Comparison of ENCODE assay signal across 26 mouse cellular contexts in genomic region chr3:28616386-28616785, GRCm38 (mm10).
DNase-seq lines count a peak whose midpoint lies in the region; ATAC-seq and TF ChIP-seq lines count a peak whose summit lies in the region.
"Had no signal": no experiment of that assay in that cellular context is flagged by ENCODE, and none has a peak within 500 bp of the region (broad histone marks: within the 10 kb centered on the region; RNA-seq: fewer than 3 reads in every experiment).

No protein-coding gene starts in this region.

- no peak overlapping the region for H3K4me2 ChIP-seq in forebrain, embryonic 14.5 days (ENCODE audit: low read length)
- H3K4me2 ChIP-seq in forebrain, embryonic 13.5 days = no peak overlapping the region
- no peak overlapping the region for H3K4me2 ChIP-seq in lung, postnatal 0 days (replicated peaks; ENCODE audit: low read depth, low read length)
- H3K4me2 ChIP-seq: embryonic facial prominence, embryonic 15.5 days; heart, embryonic 13.5 days; hindbrain, embryonic 12.5 days; limb, embryonic 12.5 days; liver, embryonic 12.5 days had no signal

- no peak for TF ChIP-seq EP300 in lung, postnatal 0 days (IDR thresholded peaks at IDR 0.05)

- H3K36me3 ChIP-seq in forebrain, embryonic 14.5 days (ENCODE audit: control insufficient read depth, insufficient read depth, low read length) = peaks cover 22% of the 10 kb centered on the region
- H3K36me3 ChIP-seq in forebrain, embryonic 13.5 days (ENCODE audit: poor library complexity, severe bottlenecking) = peaks cover 46% of the 10 kb centered on the region
- H3K36me3 ChIP-seq in lung, postnatal 0 days (ENCODE audit: insufficient read depth, low read length) = no peaks in the 10 kb centered on the region
- H3K36me3 ChIP-seq: embryonic facial prominence, embryonic 15.5 days; heart, embryonic 13.5 days; limb, embryonic 12.5 days; liver, embryonic 12.5 days had no signal

- no peak overlapping the region for H3K9ac ChIP-seq in forebrain, embryonic 14.5 days (ENCODE audit: low read length)
- no peak overlapping the region for H3K9ac ChIP-seq in forebrain, embryonic 13.5 days
- H3K9ac ChIP-seq in lung, postnatal 0 days (replicated peaks; ENCODE audit: low read depth) = no peak overlapping the region
- H3K9ac ChIP-seq: embryonic facial prominence, embryonic 15.5 days; forebrain, postnatal 0 days; heart, embryonic 13.5 days; hindbrain, embryonic 12.5 days; limb, embryonic 12.5 days; liver, embryonic 12.5 days had no signal

- no peaks in the 10 kb centered on the region for H3K4me1 ChIP-seq in forebrain, embryonic 14.5 days (ENCODE audit: control insufficient read depth, insufficient read depth, low read length)
- H3K4me1 ChIP-seq in forebrain, embryonic 13.5 days = peaks cover 10% of the 10 kb centered on the region; the same call in 1 of the 2 replicates
- no peaks in the 10 kb centered on the region for H3K4me1 ChIP-seq in lung, postnatal 0 days (ENCODE audit: insufficient read depth, low read depth, low read length)
- no peaks in the 10 kb centered on the region for H3K4me1 ChIP-seq in lung, adult 2 months (ENCODE audit: control insufficient read depth, insufficient read depth, low read length)
- H3K4me1 ChIP-seq: embryonic facial prominence, embryonic 15.5 days; hindbrain, embryonic 12.5 days; limb, embryonic 12.5 days; liver, embryonic 12.5 days had no signal

- 23% methylated on average over 1 of the region's 1 CpGs for WGBS in forebrain, embryonic 14.5 days
- 45% methylated on average over 1 of the region's 1 CpGs for WGBS in forebrain, embryonic 13.5 days
- 40% methylated on average over 1 of the region's 1 CpGs for WGBS in lung, postnatal 0 days
- WGBS in lung, adult 2 months = 45% methylated on average over 1 of the region's 1 CpGs

- ATAC-seq in forebrain, embryonic 14.5 days = no peak
- no peak for ATAC-seq in forebrain, embryonic 13.5 days
- no peak for ATAC-seq in lung, postnatal 0 days
- ATAC-seq: activated CD4-positive, CD25-positive, alpha-beta regulatory T cell, adult 4 months; forebrain, postnatal 0 days; liver, embryonic 12.5 days had no signal

- intact Hi-C loops in left cerebral cortex, postnatal 4 days (cut with DNase I) = no loop called here

- no peaks in the 10 kb centered on the region for H3K27me3 ChIP-seq in forebrain, embryonic 14.5 days (replicated peaks; ENCODE audit: control insufficient read depth, insufficient read depth, low read length)
- H3K27me3 ChIP-seq in forebrain, embryonic 13.5 days = no peaks in the 10 kb centered on the region
- H3K27me3 ChIP-seq in lung, postnatal 0 days (replicated peaks; ENCODE audit: insufficient read depth, low read length) = no peaks in the 10 kb centered on the region
- H3K27me3 ChIP-seq: embryonic facial prominence, embryonic 15.5 days; heart, embryonic 13.5 days; hindbrain, embryonic 12.5 days; limb, embryonic 12.5 days; liver, embryonic 12.5 days had no signal

- H3K9me3 ChIP-seq in forebrain, embryonic 14.5 days (replicated peaks; ENCODE audit: control insufficient read depth, low read length) = no peaks in the 10 kb centered on the region
- H3K9me3 ChIP-seq in forebrain, embryonic 13.5 days (replicated peaks) = no peaks in the 10 kb centered on the region
- no peaks in the 10 kb centered on the region for H3K9me3 ChIP-seq in lung, postnatal 0 days (ENCODE audit: low read length)
- H3K9me3 ChIP-seq: embryonic facial prominence, embryonic 15.5 days; heart, embryonic 13.5 days; hindbrain, embryonic 12.5 days; limb, embryonic 12.5 days; liver, embryonic 12.5 days had no signal

- no peak for TF ChIP-seq CTCF in lung, postnatal 0 days (IDR thresholded peaks at IDR 0.05)
- no peak for TF ChIP-seq CTCF in lung, adult 2 months (IDR thresholded peaks at IDR 0.05; ENCODE audit: insufficient read depth, low read length)
- TF ChIP-seq CTCF in brain, embryonic 14.5 days (IDR thresholded peaks at IDR 0.05; ENCODE audit: borderline replicate concordance, extremely low read depth, insufficient read depth, insufficient read length) = no peak

- TF ChIP-seq POLR2A in lung, adult 2 months (IDR thresholded peaks at IDR 0.05; ENCODE audit: borderline replicate concordance, extremely low read depth, low read depth, low read length) = no peak
- no peak for TF ChIP-seq POLR2A in brain, embryonic 14.5 days (IDR thresholded peaks at IDR 0.05; ENCODE audit: borderline replicate concordance, extremely low read depth, insufficient read depth, insufficient read length, poor library complexity, severe bottlenecking)

- DNase-seq in forebrain, embryonic 14.5 days (ENCODE audit: low spot score) = peak; percentile 35
- peak; percentile 60 for DNase-seq in lung, postnatal 0 days (ENCODE audit: low spot score)
- DNase-seq in lung, adult 2 months = no peak
- peak; percentile 26 for DNase-seq in Muller cell, postnatal 12 days (ENCODE audit: inconsistent ontology term)
- peak; percentile 53 for DNase-seq in brain, embryonic 14.5 days (ENCODE audit: low read depth)
- no peak for DNase-seq in left cerebral cortex, postnatal 4 days
- DNase-seq: adrenal gland, postnatal 10 days; cerebellum, adult 9-11 months; embryo, embryonic 11 days; forebrain, postnatal 0 days; gastrocnemius, postnatal 14 days; heart, adult 11 months; heart, postnatal 14 days; kidney, adult 8-10 months; kidney, postnatal 14 days; lung, adult 18-20 months; lung, postnatal 4 days; right cerebral cortex, postnatal 25 days had no signal

- H3K27ac ChIP-seq in forebrain, embryonic 14.5 days (ENCODE audit: low read depth, low read length) = no peak overlapping the region
- no peak overlapping the region for H3K27ac ChIP-seq in forebrain, embryonic 13.5 days
- H3K27ac ChIP-seq in lung, postnatal 0 days (ENCODE audit: low read length) = no peak overlapping the region
- H3K27ac ChIP-seq: embryonic facial prominence, embryonic 15.5 days; heart, embryonic 13.5 days; hindbrain, embryonic 12.5 days; layer of hippocampus, adult 2 months; limb, embryonic 12.5 days; liver, embryonic 12.5 days had no signal

- H3K4me3 ChIP-seq in forebrain, embryonic 14.5 days (ENCODE audit: low read depth, low read length) = no peak overlapping the region
- no peak overlapping the region for H3K4me3 ChIP-seq in forebrain, embryonic 13.5 days
- no peak overlapping the region for H3K4me3 ChIP-seq in lung, postnatal 0 days (ENCODE audit: low read depth, low read length)
- H3K4me3 ChIP-seq in lung, adult 2 months (replicated peaks; ENCODE audit: extremely low read depth, low read depth, low read length) = no peak overlapping the region
- H3K4me3 ChIP-seq: embryonic facial prominence, embryonic 15.5 days; heart, embryonic 13.5 days; hindbrain, embryonic 12.5 days; layer of hippocampus, adult 2 months; limb, embryonic 12.5 days; liver, embryonic 12.5 days had no signal

Comparison
In these comparisons a context has a peak if more than half of its experiments do, and no peak if none do; other contexts are left out.
1. DNase-seq: peak in forebrain, embryonic 14.5 days (single experiment), lung, postnatal 0 days (single experiment), Muller cell, postnatal 12 days (single experiment) and brain, embryonic 14.5 days (single experiment); none in lung, adult 2 months (single experiment) and left cerebral cortex, postnatal 4 days (single experiment).